Mouse (Mus musculus) heart, embryonic 11.5 days (tissue): ENCODE results near the gene Gba. TPM values are rescaled to one million over a fixed set of nuclear protein-coding genes. Genes with fewer than 3 reads are reported as not detected.

Source experiments
- ATAC-seq: fragments of 200-750 bp; cut with Nextera tagmentation; replicated peaks from 2 replicates; pipeline ENCODE4 v1.8.0; 2017; ENCODE audit warnings: moderate library complexity; ENCODE audit not compliant: insufficient number of reproducible peaks, low FRiP score, low TSS enrichment
- H3K27ac ChIP-seq: fragments of 300-500 bp; sonication (generic); 2 replicates; pipeline ENCODE4 v1.5.1; 2014; ENCODE audit warnings: mild to moderate bottlenecking, low read depth, low read length
- H3K27me3 ChIP-seq: fragments of 300-500 bp; sonication (generic); 2 replicates; pipeline ENCODE4 v1.6.1; 2014; ENCODE audit warnings: mild to moderate bottlenecking, low read length, mixed read lengths; ENCODE audit not compliant: control insufficient read depth, insufficient read depth
- H3K36me3 ChIP-seq: fragments of 300-500 bp; sonication (generic); 2 replicates; pipeline ENCODE4 v1.6.1; 2014; ENCODE audit warnings: mild to moderate bottlenecking, low read length, moderate library complexity, mixed read lengths; ENCODE audit not compliant: control insufficient read depth, insufficient read depth
- H3K4me1 ChIP-seq: fragments of 300-500 bp; sonication (generic); 2 replicates; pipeline ENCODE4 v1.6.1; 2014; ENCODE audit warnings: low read length; ENCODE audit not compliant: control insufficient read depth, insufficient read depth
- H3K4me2 ChIP-seq: fragments of 300-500 bp; sonication (generic); 2 replicates; pipeline ENCODE4 v1.6.1; 2014; ENCODE audit warnings: mild to moderate bottlenecking, moderate library complexity
- H3K4me3 ChIP-seq: fragments of 300-500 bp; sonication (generic); 2 replicates; pipeline ENCODE4 v1.5.1; 2014; ENCODE audit warnings: low read depth, low read length
- H3K9ac ChIP-seq: fragments of 300-500 bp; sonication (generic); 2 replicates; pipeline ENCODE4 v1.6.1; 2014; ENCODE audit warnings: mild to moderate bottlenecking, low read depth, low read length, moderate library complexity
- H3K9me3 ChIP-seq: fragments of 300-500 bp; sonication (generic); replicated peaks from 2 replicates; pipeline ENCODE4 v1.6.1; 2016; ENCODE audit warnings: low read length; ENCODE audit not compliant: control insufficient read depth
- WGBS: fragments of 180-500 bp; shearing (Covaris S2); extraction: QIAGEN DNeasy Blood & Tissue Kit; methylation state at CpG from one replicate; pipeline ENCODE4 v1.1.7; 2014; ENCODE audit not compliant: insufficient replicate concordance; 5-methylcytosine and 5-hydroxymethylcytosine counted together
- polyA plus RNA-seq: library from polyadenylated mRNA; unstranded; fragments of >200 nt; fragmentation: Nextera tagmentation; extraction: Ambion mirVana; gene quantifications from 2 replicates; pipeline ENCODE4 v1.2.1, GENCODE M21; 2014

The Gba gene
- polyA plus RNA-seq, 1 experiment from 2014 or later, result 33.3 TPM

- Histone ChIP-seq H3K4me1 (peaks cover 8% of the 10 kb centered on the region), H3K36me3 (peaks cover 22% of the 10 kb centered on the region)
- ATAC-seq, result no peak
Observed at GRCm38 (mm10) chr3:89206079-89206478, 3.4 kb downstream of the Gba start.

GRCm38 (mm10) chr3:89206695-89207094 is 4.0 kb downstream of the Gba start:
- H3K4me3 ChIP-seq, result no peak overlapping the region
- H3K27ac ChIP-seq, result no peak overlapping the region
- peaks cover 9% of the 10 kb centered on the region for H3K4me1 ChIP-seq
- 86% methylated on average over 2 of the region's 2 CpGs for WGBS
- no peak for ATAC-seq
- H3K27me3 ChIP-seq, result no peaks in the 10 kb centered on the region
- H3K4me2 ChIP-seq, result no peak overlapping the region
- no peaks in the 10 kb centered on the region for H3K9me3 ChIP-seq
- H3K36me3 ChIP-seq, result peaks cover 24% of the 10 kb centered on the region
- H3K9ac ChIP-seq, result no peak overlapping the region

More at GRCm38 (mm10) chr3:89206079-89206478, 3.4 kb downstream of the Gba start:
- H3K9ac ChIP-seq, result no peak overlapping the region
- no peaks in the 10 kb centered on the region for H3K9me3 ChIP-seq
- no peaks in the 10 kb centered on the region for H3K27me3 ChIP-seq
- no peak overlapping the region for H3K4me3 ChIP-seq
- WGBS, result 84% methylated on average over 7 of the region's 7 CpGs
- no peak overlapping the region for H3K27ac ChIP-seq
- no peak overlapping the region for H3K4me2 ChIP-seq

GRCm38 (mm10) chr3:89208075-89208657 is 5.4 kb downstream of the Gba start:
- Histone ChIP-seq H3K27me3 (no peaks in the 10 kb centered on the region), H3K4me3 (no peak overlapping the region), H3K36me3 (peaks cover 24% of the 10 kb centered on the region), H3K4me2 (no peak overlapping the region), H3K9ac (no peak overlapping the region), H3K4me1 (peaks cover 13% of the 10 kb centered on the region), H3K9me3 (no peaks in the 10 kb centered on the region), H3K27ac (no peak overlapping the region)
- 87% methylated on average over 13 of the region's 13 CpGs for WGBS
- no peak for ATAC-seq

GRCm38 (mm10) chr3:89208736-89209135 is 6.0 kb downstream of the Gba start:
- Histone ChIP-seq H3K4me2 (no peak overlapping the region), H3K9me3 (no peaks in the 10 kb centered on the region), H3K27me3 (no peaks in the 10 kb centered on the region), H3K36me3 (peaks cover 24% of the 10 kb centered on the region), H3K4me1 (peaks cover 10% of the 10 kb centered on the region), H3K4me3 (no peak overlapping the region), H3K9ac (no peak overlapping the region), H3K27ac (no peak overlapping the region)
- 83% methylated on average over 6 of the region's 6 CpGs for WGBS
- no peak for ATAC-seq

- Histone ChIP-seq H3K4me1 (peaks cover 13% of the 10 kb centered on the region), H3K27ac (no peak overlapping the region), H3K4me3 (no peak overlapping the region), H3K9me3 (no peaks in the 10 kb centered on the region), H3K27me3 (no peaks in the 10 kb centered on the region), H3K36me3 (peaks cover 24% of the 10 kb centered on the region), H3K9ac (no peak overlapping the region), H3K4me2 (no peak overlapping the region)
- ATAC-seq, result no peak
- 87% methylated on average over 7 of the region's 7 CpGs for WGBS
Observed at GRCm38 (mm10) chr3:89209731-89210130, 7.0 kb downstream of the Gba start.

GRCm38 (mm10) chr3:89210162-89210561 is 7.4 kb downstream of the Gba start:
- Histone ChIP-seq H3K36me3 (peaks cover 24% of the 10 kb centered on the region), H3K27me3 (no peaks in the 10 kb centered on the region), H3K9me3 (no peaks in the 10 kb centered on the region), H3K9ac (no peak overlapping the region), H3K4me1 (peaks cover 17% of the 10 kb centered on the region), H3K4me2 (no peak overlapping the region), H3K27ac (no peak overlapping the region), H3K4me3 (no peak overlapping the region)
- 81% methylated on average over 13 of the region's 13 CpGs for WGBS
- no peak for ATAC-seq

GRCm38 (mm10) chr3:89210731-89211130 is 8.0 kb downstream of the Gba start:
- no peak for ATAC-seq
- WGBS, result 80% methylated on average over 7 of the region's 7 CpGs
- no peak overlapping the region for H3K9ac ChIP-seq
- peaks cover 23% of the 10 kb centered on the region for H3K4me1 ChIP-seq
- no peak overlapping the region for H3K4me3 ChIP-seq
- H3K9me3 ChIP-seq, result no peaks in the 10 kb centered on the region
- peaks cover 24% of the 10 kb centered on the region for H3K36me3 ChIP-seq
- no peaks in the 10 kb centered on the region for H3K27me3 ChIP-seq
- H3K27ac ChIP-seq, result no peak overlapping the region
- H3K4me2 ChIP-seq, result no peak overlapping the region

GRCm38 (mm10) chr3:89213803-89214530 is 11.2 kb downstream of the Gba start:
- H3K36me3 ChIP-seq, result peaks cover 11% of the 10 kb centered on the region; the same call in 1 of the 2 replicates
- H3K4me1 ChIP-seq, result peaks cover 27% of the 10 kb centered on the region
- peak overlapping the region; percentile 66 for H3K4me2 ChIP-seq
- WGBS, result under 1% methylated on average over 66 of the region's 69 CpGs
- H3K4me3 ChIP-seq, result peak overlapping the region; percentile 77
- ATAC-seq, result peak; percentile 90
- peak overlapping the region; percentile 82 for H3K9ac ChIP-seq
- H3K9me3 ChIP-seq, result no peaks in the 10 kb centered on the region
- H3K27me3 ChIP-seq, result no peaks in the 10 kb centered on the region
- peak overlapping the region; percentile 97 for H3K27ac ChIP-seq
